Mouse (Mus musculus) CH12.LX (cell line): Measurements from ENCODE around the gene Gm4763. TPM values are rescaled to one million over a fixed set of nuclear protein-coding genes. Genes with fewer than 3 reads are reported as not detected.
"Not testable (repeated sequence)": the region's sequence is repeated elsewhere in the genome, so short reads cannot be mapped to it uniquely, and the experiment has no call there.

Experiments used
- DNase-seq: peaks from one replicate; pipeline ENCODE4 v3.0.0-alpha.2; 2013; ENCODE audit errors: extremely low read depth
- H3K27ac ChIP-seq: 2 replicates; pipeline ENCODE4 v1.5.1; 2012; ENCODE audit warnings: low read depth, mild to moderate bottlenecking, control low read depth, moderate library complexity; ENCODE audit not compliant: insufficient read depth
- H3K27me3 ChIP-seq: replicated peaks from 2 replicates; pipeline ENCODE3; 2012; ENCODE audit warnings: inconsistent platforms
- H3K36me3 ChIP-seq, 2 experiments: replicated peaks in 1 of 2; 2 replicates each; pipeline versions ENCODE3 to v1.6.1; 2012; ENCODE audit warnings: inconsistent platforms in 1 of 2, low read length in 1 of 2, mild to moderate bottlenecking in 1 of 2, mixed read lengths in 1 of 2, moderate library complexity in 1 of 2; ENCODE audit not compliant: control insufficient read depth in 1 of 2, insufficient read depth in 1 of 2
- H3K4me1 ChIP-seq, 2 experiments: 2 replicates each; pipeline ENCODE4 v1.6.1; 2012; ENCODE audit warnings: inconsistent platforms in 1 of 2, moderate library complexity in 1 of 2; ENCODE audit not compliant: insufficient read depth in 2 of 2, control insufficient read depth in 1 of 2
- H3K4me2 ChIP-seq: 2 replicates; pipeline ENCODE4 v1.6.1; 2012; ENCODE audit warnings: low read depth, mild to moderate bottlenecking, control low read depth; ENCODE audit not compliant: poor library complexity, insufficient read depth, severe bottlenecking
- H3K4me3 ChIP-seq, 3 experiments: fragments of 150-350 bp in 1 of 3; sonication (generic) in 1 of 3; replicated peaks in 1 of 3; 2 replicates each; pipeline versions ENCODE3 to v1.5.1; 2011 to 2012; ENCODE audit warnings: low read depth in 2 of 3, low read length in 2 of 3, mild to moderate bottlenecking in 2 of 3, moderate library complexity in 2 of 3, control low read depth in 1 of 3, improper control_type of control experiment in 1 of 3, inconsistent platforms in 1 of 3, mixed read lengths in 1 of 3; ENCODE audit not compliant: poor library complexity in 1 of 3
- H3K79me2 ChIP-seq: replicated peaks from 2 replicates; pipeline ENCODE4 v1.6.1; 2012; ENCODE audit warnings: mild to moderate bottlenecking, moderate library complexity; ENCODE audit not compliant: control insufficient read depth, poor library complexity, insufficient read depth, severe bottlenecking; ENCODE audit errors: extremely low read depth
- H3K9ac ChIP-seq: 2 replicates; pipeline ENCODE4 v1.6.1; 2012; ENCODE audit warnings: low read depth, mild to moderate bottlenecking, control low read depth, moderate library complexity; ENCODE audit not compliant: insufficient read depth
- H3K9me3 ChIP-seq: replicated peaks from 2 replicates; pipeline ENCODE3; 2012; ENCODE audit warnings: low read length, inconsistent platforms, mixed read lengths
- CHD1 ChIP-seq: IDR thresholded peaks from 2 replicates; pipeline ENCODE4 v1.6.1; 2012; ENCODE audit warnings: low read depth, low read length, improper control_type of control experiment, inconsistent platforms
- CTCF ChIP-seq, 2 experiments: IDR thresholded peaks in 1 of 2; conservative IDR thresholded peaks in 1 of 2; 2 replicates each; pipeline ENCODE4 v1.5.1; 2011 to 2012; ENCODE audit warnings: low read depth in 2 of 2, low read length in 2 of 2, improper control_type of control experiment in 1 of 2, inconsistent platforms in 1 of 2, mild to moderate bottlenecking in 1 of 2, moderate library complexity in 1 of 2
- ELF1 ChIP-seq: IDR thresholded peaks from 2 replicates; pipeline ENCODE4 v1.6.1; 2014; ENCODE audit warnings: low read depth, mild to moderate bottlenecking, inconsistent platforms, low read length, improper control_type of control experiment
- ETS1 ChIP-seq: conservative IDR thresholded peaks from 2 replicates; pipeline ENCODE4 v1.6.1; 2012; ENCODE audit warnings: low read depth, mild to moderate bottlenecking, inconsistent platforms, low read length, improper control_type of control experiment, moderate library complexity
- IRF4 ChIP-seq: IDR thresholded peaks from 2 replicates; pipeline ENCODE4 v1.6.1; 2014; ENCODE audit warnings: low read depth, mild to moderate bottlenecking, inconsistent platforms, low read length, improper control_type of control experiment
- MAFK ChIP-seq: IDR thresholded peaks from 2 replicates; pipeline ENCODE4 v1.6.1; 2011; ENCODE audit warnings: low read length, improper control_type of control experiment; ENCODE audit not compliant: insufficient replicate concordance
- MAZ ChIP-seq: IDR thresholded peaks from 2 replicates; pipeline ENCODE4 v1.6.1; 2012; ENCODE audit warnings: low read depth, mild to moderate bottlenecking, inconsistent platforms, low read length, improper control_type of control experiment, moderate library complexity
- MYC ChIP-seq: IDR thresholded peaks from 2 replicates; pipeline ENCODE4 v1.6.1; 2011; ENCODE audit warnings: low read depth, mild to moderate bottlenecking, improper control_type of control experiment, low read length
- NELFE ChIP-seq: IDR thresholded peaks from 2 replicates; pipeline ENCODE4 v1.6.1; 2011; ENCODE audit warnings: low read depth, low read length, improper control_type of control experiment
- NRF1 ChIP-seq: IDR thresholded peaks from 2 replicates; pipeline ENCODE4 v1.6.1; 2014; ENCODE audit warnings: low read depth, mild to moderate bottlenecking, inconsistent platforms, low read length, improper control_type of control experiment, moderate library complexity
- POLR2A ChIP-seq: IDR thresholded peaks from 2 replicates; pipeline ENCODE4 v1.6.1; 2011; ENCODE audit warnings: low read depth, mild to moderate bottlenecking, improper control_type of control experiment, low read length
- POLR2AphosphoS2 ChIP-seq: IDR thresholded peaks from 2 replicates; pipeline ENCODE4 v1.6.1; 2011; ENCODE audit warnings: low read depth, low read length, improper control_type of control experiment
- RAD21 ChIP-seq: IDR thresholded peaks from 2 replicates; pipeline ENCODE4 v1.6.1; 2011; ENCODE audit warnings: low read depth, mild to moderate bottlenecking, low read length, improper control_type of control experiment, moderate library complexity
- RCOR1 ChIP-seq: conservative IDR thresholded peaks from 2 replicates; pipeline ENCODE4 v1.6.1; 2012; ENCODE audit warnings: low read depth, mild to moderate bottlenecking, inconsistent platforms, low read length, improper control_type of control experiment
- SMC3 ChIP-seq: IDR thresholded peaks from 2 replicates; pipeline ENCODE4 v1.6.1; 2011; ENCODE audit warnings: low read depth, low read length, improper control_type of control experiment
- USF1 ChIP-seq: IDR thresholded peaks from 2 replicates; pipeline ENCODE4 v1.6.1; 2014; ENCODE audit warnings: low read depth, mild to moderate bottlenecking, inconsistent platforms, low read length, improper control_type of control experiment
- USF2 ChIP-seq: conservative IDR thresholded peaks from 2 replicates; pipeline ENCODE4 v1.6.1; 2011; ENCODE audit warnings: low read depth, low read length, improper control_type of control experiment
- ZKSCAN1 ChIP-seq: IDR thresholded peaks from 2 replicates; pipeline ENCODE4 v1.6.1; 2012; ENCODE audit warnings: low read depth, inconsistent platforms, low read length, improper control_type of control experiment, borderline replicate concordance
- ZMIZ1 ChIP-seq: IDR thresholded peaks from 2 replicates; pipeline ENCODE4 v1.6.1; 2012; ENCODE audit warnings: low read depth, mild to moderate bottlenecking, inconsistent platforms, low read length, improper control_type of control experiment
- dilution Hi-C: fragments of 300-500 bp; cut with MboI; formaldehyde crosslinking; loops from 2 replicates; pipeline ENCODE4 v1.14.3; 2020; ENCODE audit warnings: low sequenced_read_pairs; ENCODE audit not compliant: extremely low pct_unique_long_range_greater_than_20kb, extremely low pct_ligation_motif_present
- in situ Hi-C: fragments of 300-500 bp; cut with MboI; formaldehyde crosslinking; loops from 3 replicates; pipeline ENCODE4 v1.14.3; 2019; ENCODE audit warnings: low sequenced_read_pairs, low pct_ligation_motif_present, low pct_unique_long_range_greater_than_20kb, mixed read lengths
- polyA plus RNA-seq: library from polyadenylated mRNA; unstranded; fragments of >175 nt; gene quantifications from 2 replicates; pipeline ENCODE4 v1.2.1, GENCODE M21; 2012; ENCODE audit warnings: low read depth; ENCODE audit not compliant: insufficient read length
- total RNA-seq, 2 experiments: library from RNA; depleted of rRNA; stranded (reverse); fragments of 300-350 nt in 1 of 2; fragments of >200 nt in 1 of 2; gene quantifications; 2 replicates each; pipeline ENCODE4 v1.2.3; 2012 to 2014

The Gm4763 gene
- not detected in 2 replicates for total RNA-seq (2012; rRNA removed)
- total RNA-seq (2014; rRNA removed) = not detected in 2 replicates
- not detected in 2 replicates for polyA plus RNA-seq

DNA sequence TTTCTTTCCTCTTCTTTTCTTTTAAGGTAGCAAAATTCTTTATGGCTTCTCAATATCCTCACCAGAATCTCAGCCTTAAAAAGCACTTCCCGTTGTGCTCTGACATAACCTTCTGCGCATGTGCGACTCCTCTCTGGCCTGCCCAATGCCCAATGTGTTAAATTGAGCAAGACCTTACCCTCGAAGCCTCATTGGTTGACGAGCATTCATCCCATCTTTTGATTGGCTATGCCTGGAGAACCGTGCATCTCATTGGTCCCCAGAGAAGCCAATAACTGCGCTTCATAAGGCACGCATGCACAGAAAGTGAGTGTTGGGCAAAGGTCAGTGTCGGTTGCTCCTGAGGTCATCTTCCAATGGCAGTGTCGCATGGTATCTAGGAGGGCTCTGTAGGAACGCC is at the start of gene Gm4763:
Gene Gm4763 (minus strand): TSS at position 101 of the 400 bp plus-strand sequence.
- H3K36me3 ChIP-seq, H3K79me2 ChIP-seq, H3K9me3 ChIP-seq, dilution Hi-C loops, in situ Hi-C loops, H3K4me1 ChIP-seq, DNase-seq, H3K4me3 ChIP-seq, H3K4me2 ChIP-seq, H3K9ac ChIP-seq, H3K27ac ChIP-seq: not testable (repeated sequence)
- peaks cover 28% of the 10 kb centered on the region for H3K27me3 ChIP-seq

DNA sequence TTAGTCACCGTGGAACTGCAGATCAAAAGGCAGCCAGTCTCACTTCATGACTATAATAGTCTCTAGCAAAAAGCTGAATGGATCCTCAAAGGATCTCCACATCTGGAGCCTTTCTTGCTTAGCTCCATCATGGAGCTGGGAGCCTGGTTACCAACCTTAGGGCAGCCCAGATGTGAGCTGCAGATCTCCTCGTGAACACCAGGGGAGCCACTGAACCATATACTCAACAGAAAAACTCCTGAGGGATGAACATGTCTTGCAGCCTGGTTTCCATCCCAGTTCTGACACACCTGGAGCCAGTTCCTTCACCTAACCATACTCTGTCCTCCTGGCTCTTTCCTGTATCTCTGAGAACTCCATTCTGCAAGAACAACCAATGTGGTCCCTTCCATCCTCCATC is 49.4 kb upstream of the Gm4763 start:
- TF ChIP-seq CHD1 (no peak), CTCF (conservative IDR thresholded peaks at IDR 0.05 in 1 of 2, IDR thresholded peaks at IDR 0.05 in 1 of 2; ENCODE audit: low read depth in 2 of 2, low read length in 2 of 2) (peak in 1 of 2 experiments; percentile 33; a peak in 2 of 4 replicates)
- peaks cover 46% of the 10 kb centered on the region for H3K27me3 ChIP-seq
- no peaks in the 10 kb centered on the region for H3K79me2 ChIP-seq
- in situ Hi-C loops (no loop called here), dilution Hi-C loops (no loop called here)
- DNase-seq = peak; percentile 6
- H3K36me3 ChIP-seq = no peaks in the 10 kb centered on the region
- H3K4me2 ChIP-seq = no peak overlapping the region
- no peak overlapping the region for H3K9ac ChIP-seq
- H3K27ac ChIP-seq = no peak overlapping the region
- no peaks in the 10 kb centered on the region for H3K4me1 ChIP-seq
- peaks cover 4% of the 10 kb centered on the region for H3K9me3 ChIP-seq
- H3K4me3 ChIP-seq = no peak overlapping the region

DNA sequence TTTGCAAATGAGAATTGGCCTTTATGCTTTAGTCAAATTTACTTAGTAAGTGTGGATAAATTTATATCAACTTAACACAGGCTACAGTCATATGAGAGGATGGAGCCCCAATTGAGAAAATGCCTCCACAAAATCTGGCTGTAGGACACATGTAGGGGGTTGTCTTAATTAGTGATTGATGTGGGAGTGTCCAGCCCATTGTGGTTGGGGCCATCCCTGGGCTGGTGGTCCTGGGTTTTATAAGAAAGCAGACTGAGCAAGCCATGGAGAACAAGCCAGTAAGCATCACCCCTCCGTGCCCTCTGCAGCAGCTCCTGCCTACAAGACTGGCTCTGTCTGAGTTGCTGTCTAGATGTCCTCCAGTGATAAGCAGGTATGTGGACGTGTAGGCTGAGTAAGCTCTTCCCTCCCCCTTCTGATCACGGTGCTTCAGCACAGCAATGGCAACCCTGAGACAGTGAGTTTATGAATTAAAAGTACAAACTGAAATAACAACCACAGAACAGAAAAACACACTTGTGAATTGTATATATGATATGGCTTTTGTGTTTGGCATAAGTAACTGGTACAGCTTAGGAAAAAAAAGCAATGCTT is 47.3 kb upstream of the Gm4763 start:
- H3K4me3 ChIP-seq = no peak overlapping the region
- no peak for DNase-seq
- peaks cover 36% of the 10 kb centered on the region for H3K27me3 ChIP-seq
- no peak overlapping the region for H3K4me2 ChIP-seq
- H3K36me3 ChIP-seq = no peaks in the 10 kb centered on the region
- no peak overlapping the region for H3K9ac ChIP-seq
- no peak overlapping the region for H3K27ac ChIP-seq
- dilution Hi-C loops (no loop called here), in situ Hi-C loops (no loop called here)
- TF ChIP-seq NELFE (no peak), SMC3 (no peak), MAFK (no peak), ZKSCAN1 (no peak), POLR2AphosphoS2 (no peak), MYC (no peak), USF2 (no peak), ETS1 (no peak), USF1 (no peak), IRF4 (no peak), ELF1 (no peak), NRF1 (no peak), RAD21 (no peak), MAZ (no peak), POLR2A (no peak), RCOR1 (no peak), ZMIZ1 (no peak), CHD1 (no peak)
- H3K79me2 ChIP-seq = no peaks in the 10 kb centered on the region
- peaks cover 12% of the 10 kb centered on the region for H3K9me3 ChIP-seq
- no peaks in the 10 kb centered on the region for H3K4me1 ChIP-seq
